Mouse (Mus musculus) liver, embryonic 16.5 days (tissue): ENCODE measurements around the gene H2-Q10. TPM values are rescaled to one million over a fixed set of nuclear protein-coding genes. Genes with fewer than 3 reads are reported as not detected.

ENCODE experiments used
- ATAC-seq: fragments of 200-750 bp; cut with Nextera tagmentation; 2 replicates; pipeline ENCODE4 v1.8.0; 2017; ENCODE audit warnings: low read depth, mild to moderate bottlenecking, moderate number of reproducible peaks, moderate library complexity
- H3K27ac ChIP-seq: fragments of 300-500 bp; sonication (generic); 2 replicates; pipeline ENCODE4 v1.5.1; 2014; ENCODE audit warnings: mild to moderate bottlenecking, low read length
- H3K27me3 ChIP-seq: fragments of 300-500 bp; sonication (generic); 2 replicates; pipeline ENCODE4 v1.6.1; 2014; ENCODE audit warnings: low read depth, low read length, mixed read lengths; ENCODE audit not compliant: control insufficient read depth, insufficient read depth
- H3K36me3 ChIP-seq: fragments of 300-500 bp; sonication (generic); 2 replicates; pipeline ENCODE4 v1.6.1; 2014; ENCODE audit warnings: mild to moderate bottlenecking; ENCODE audit not compliant: control insufficient read depth, insufficient read depth
- H3K4me1 ChIP-seq: fragments of 300-500 bp; sonication (generic); 2 replicates; pipeline ENCODE4 v1.6.1; 2014; ENCODE audit warnings: low read depth, low read length, mixed read lengths; ENCODE audit not compliant: control insufficient read depth
- H3K4me2 ChIP-seq: fragments of 300-500 bp; sonication (generic); 2 replicates; pipeline ENCODE4 v1.6.1; 2014; ENCODE audit warnings: low read depth, low read length, mixed read lengths
- H3K4me3 ChIP-seq: fragments of 300-500 bp; sonication (generic); 2 replicates; pipeline ENCODE4 v1.5.1; 2014; ENCODE audit warnings: low read depth, mild to moderate bottlenecking, low read length
- H3K9ac ChIP-seq: fragments of 300-500 bp; sonication (generic); 2 replicates; pipeline ENCODE4 v1.6.1; 2014; ENCODE audit warnings: low read depth, low read length
- H3K9me3 ChIP-seq: fragments of 300-500 bp; sonication (generic); replicated peaks from 2 replicates; pipeline ENCODE4 v1.6.1; 2016; ENCODE audit warnings: low read length; ENCODE audit not compliant: control insufficient read depth
- WGBS: fragments of 180-500 bp; shearing (Covaris S2); extraction: QIAGEN DNeasy Blood & Tissue Kit; methylation state at CpG from one replicate; pipeline ENCODE4 v1.1.7; 2014; ENCODE audit not compliant: insufficient replicate concordance; 5-methylcytosine and 5-hydroxymethylcytosine counted together
- polyA plus RNA-seq: library from polyadenylated mRNA; unstranded; fragments of >200 nt; fragmentation: Nextera tagmentation; extraction: Ambion mirVana; gene quantifications from 2 replicates; pipeline ENCODE4 v1.2.1, GENCODE M21; 2015

H2-Q10 gene
- polyA plus RNA-seq, 1 experiment from 2014 or later = 430 TPM

DNA sequence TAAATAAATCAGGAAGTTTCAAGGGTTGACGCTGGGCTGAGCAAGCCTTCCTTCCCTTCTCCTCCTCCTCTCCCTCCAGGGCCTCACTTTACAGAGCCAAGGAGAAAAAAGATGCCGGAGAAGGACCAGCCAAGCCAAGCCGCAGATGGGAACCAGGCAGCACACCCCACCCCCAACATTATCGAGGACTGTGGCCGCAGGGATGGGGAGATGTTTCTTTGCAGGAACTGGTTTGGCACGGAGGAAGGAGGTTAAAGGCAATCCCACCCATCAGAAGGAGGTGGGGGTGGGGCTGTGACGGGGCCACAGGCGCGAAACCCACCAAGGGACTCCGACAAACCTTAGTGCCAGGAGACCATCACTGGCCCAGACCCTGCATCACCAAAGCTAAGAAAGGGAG, 16.8 kb downstream of the H2-Q10 start:
- 50% methylated on average over 10 of the region's 10 CpGs for WGBS
- Histone ChIP-seq H3K9me3 (no peaks in the 10 kb centered on the region), H3K4me1 (no peaks in the 10 kb centered on the region), H3K27me3 (no peaks in the 10 kb centered on the region), H3K36me3 (no peaks in the 10 kb centered on the region), H3K4me2 (no peak overlapping the region), H3K4me3 (no peak overlapping the region), H3K9ac (no peak overlapping the region), H3K27ac (no peak overlapping the region)
- no peak for ATAC-seq

DNA sequence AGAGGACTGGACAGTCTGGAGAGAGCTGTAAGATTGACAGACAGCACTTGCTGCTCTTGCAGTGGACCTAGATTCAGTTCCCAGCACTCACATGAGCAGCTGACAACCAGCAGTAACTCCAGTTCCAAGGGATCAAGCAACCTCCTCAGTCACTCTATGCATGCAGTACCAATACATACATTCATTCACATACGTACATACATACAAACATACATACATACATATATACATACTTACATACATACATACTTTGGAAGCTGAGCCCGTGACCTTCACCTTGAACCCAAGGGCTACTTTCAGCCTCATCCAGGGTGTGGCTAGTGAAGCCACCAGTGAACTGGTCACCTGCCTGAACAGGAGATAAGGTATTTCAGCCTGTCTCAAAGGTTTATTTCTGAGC, 18.2 kb downstream of the H2-Q10 start:
- H3K9ac ChIP-seq = no peak overlapping the region
- WGBS = 70% methylated on average over 2 of the region's 2 CpGs
- H3K4me2 ChIP-seq = no peak overlapping the region
- no peak overlapping the region for H3K4me3 ChIP-seq
- H3K9me3 ChIP-seq = no peaks in the 10 kb centered on the region
- H3K27ac ChIP-seq = no peak overlapping the region
- no peak for ATAC-seq
- no peaks in the 10 kb centered on the region for H3K27me3 ChIP-seq
- no peaks in the 10 kb centered on the region for H3K36me3 ChIP-seq
- H3K4me1 ChIP-seq = no peaks in the 10 kb centered on the region

DNA sequence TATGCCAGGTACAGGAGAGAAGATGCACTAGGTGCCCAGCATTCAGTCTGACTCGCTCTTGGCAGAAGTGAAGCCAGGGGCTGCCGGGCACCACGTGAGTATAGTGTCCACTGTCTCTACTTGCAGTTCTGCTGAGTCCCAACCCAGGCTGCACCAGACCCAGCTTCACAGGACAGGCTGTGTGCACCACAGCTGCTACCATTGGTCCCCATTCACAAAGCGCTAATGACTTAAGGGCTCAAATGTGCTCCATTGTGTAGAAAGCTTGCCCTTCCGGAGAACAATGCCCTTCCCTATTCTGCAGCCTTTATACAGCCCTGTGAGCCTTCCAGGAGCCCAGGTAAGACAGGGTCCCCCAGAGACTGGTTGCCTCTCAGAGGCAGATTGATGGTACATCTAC, 20.4 kb downstream of the H2-Q10 start:
- Histone ChIP-seq H3K9me3 (no peaks in the 10 kb centered on the region), H3K4me3 (no peak overlapping the region), H3K27me3 (no peaks in the 10 kb centered on the region), H3K9ac (no peak overlapping the region), H3K4me1 (no peaks in the 10 kb centered on the region), H3K4me2 (no peak overlapping the region), H3K27ac (no peak overlapping the region), H3K36me3 (no peaks in the 10 kb centered on the region)
- 55% methylated on average over 5 of the region's 5 CpGs for WGBS
- no peak for ATAC-seq

DNA sequence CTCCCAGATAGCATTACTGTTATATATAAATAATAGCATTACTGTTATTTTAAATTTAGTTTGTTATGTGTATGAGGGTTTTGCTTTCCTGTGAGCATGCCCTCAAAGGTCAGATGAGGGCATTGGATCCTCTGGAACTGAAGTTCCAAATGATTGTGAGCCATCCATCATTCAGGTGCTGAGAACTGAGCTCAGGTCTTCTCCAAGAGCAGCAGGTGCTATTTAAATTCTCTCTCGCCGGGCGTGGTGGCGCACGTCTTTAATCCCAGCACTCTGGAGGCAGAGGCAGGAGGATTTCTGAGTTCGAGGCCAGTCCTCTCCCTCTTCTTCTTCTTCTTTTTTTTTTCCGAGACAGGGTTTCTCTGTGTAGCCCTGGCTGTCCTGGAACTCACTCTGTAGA, 27.2 kb downstream of the H2-Q10 start:
- Histone ChIP-seq H3K9me3 (no peaks in the 10 kb centered on the region), H3K4me3 (no peak overlapping the region), H3K4me2 (no peak overlapping the region), H3K4me1 (no peaks in the 10 kb centered on the region), H3K36me3 (no peaks in the 10 kb centered on the region), H3K9ac (no peak overlapping the region), H3K27ac (no peak overlapping the region), H3K27me3 (no peaks in the 10 kb centered on the region)
- 73% methylated on average over 7 of the region's 7 CpGs for WGBS
- ATAC-seq = no peak

DNA sequence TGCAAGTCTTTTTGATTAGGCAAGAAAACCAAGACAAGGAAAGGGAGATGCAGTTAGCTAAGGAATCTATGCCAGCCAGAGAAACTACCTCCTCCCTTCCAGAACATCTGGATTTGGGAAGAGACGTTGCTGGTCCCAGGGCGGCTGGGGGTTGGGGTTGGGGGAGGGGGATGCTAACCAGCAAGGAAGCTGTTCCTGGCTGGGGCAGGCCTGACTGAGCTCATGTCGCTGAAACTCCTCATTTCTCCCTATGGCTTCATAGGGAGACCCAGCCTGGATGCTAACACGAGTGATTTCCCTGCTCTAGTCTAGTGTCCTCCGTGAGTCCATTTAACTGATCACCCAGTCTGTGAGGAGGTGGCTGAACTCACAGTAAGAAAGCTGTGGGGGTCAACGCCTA, 32.3 kb downstream of the H2-Q10 start:
- Histone ChIP-seq H3K4me1 (no peaks in the 10 kb centered on the region), H3K9me3 (no peaks in the 10 kb centered on the region), H3K36me3 (no peaks in the 10 kb centered on the region), H3K9ac (no peak overlapping the region), H3K4me3 (no peak overlapping the region), H3K27ac (no peak overlapping the region), H3K4me2 (no peak overlapping the region), H3K27me3 (peaks cover 26% of the 10 kb centered on the region)
- no peak for ATAC-seq
- 18% methylated on average over 6 of the region's 6 CpGs for WGBS

DNA sequence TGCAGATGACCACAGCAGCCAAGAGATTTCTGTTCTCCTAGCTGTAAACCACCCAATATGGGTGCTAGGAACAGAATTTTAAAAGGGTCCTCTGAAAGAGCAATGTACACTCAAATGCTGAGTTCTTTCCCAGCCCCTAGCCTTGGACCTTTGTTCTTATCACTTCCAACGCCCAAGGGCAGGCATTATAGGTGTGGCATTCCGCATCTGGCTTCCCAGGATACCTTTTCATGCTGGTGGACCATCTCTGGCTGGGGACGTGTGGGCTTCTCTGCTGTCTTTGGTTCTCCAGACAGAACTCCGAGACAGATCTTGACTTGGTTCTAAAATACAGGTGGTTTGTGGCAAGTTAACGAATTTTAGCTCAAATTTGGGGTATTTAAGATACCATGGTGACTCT, 32.9 kb downstream of the H2-Q10 start:
- no peaks in the 10 kb centered on the region for H3K4me1 ChIP-seq
- no peak for ATAC-seq
- WGBS = 37% methylated on average over 5 of the region's 5 CpGs

DNA sequence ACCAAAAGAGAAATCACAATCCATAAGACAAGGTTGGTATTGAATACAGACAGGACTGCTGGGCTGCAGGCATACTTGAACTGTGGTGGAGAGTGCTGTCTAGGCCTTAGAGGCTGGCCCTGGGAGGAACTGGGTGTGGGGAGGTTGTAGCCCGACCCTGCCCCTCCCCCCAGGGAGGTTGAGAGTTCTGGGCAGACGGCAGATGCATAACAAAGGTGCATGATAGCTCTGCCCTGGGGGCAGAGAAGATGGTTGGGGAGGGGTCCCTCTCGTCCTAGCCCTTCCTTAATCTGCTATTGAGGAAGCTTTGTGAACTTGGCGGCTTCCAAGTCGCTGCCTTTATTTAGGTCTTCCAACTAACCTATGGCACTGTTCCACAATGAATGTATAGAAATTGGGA, 34.0 kb downstream of the H2-Q10 start:
- Histone ChIP-seq H3K4me3 (no peak overlapping the region), H3K4me1 (no peaks in the 10 kb centered on the region), H3K9me3 (no peaks in the 10 kb centered on the region), H3K27ac (no peak overlapping the region), H3K27me3 (peaks cover 36% of the 10 kb centered on the region), H3K36me3 (no peaks in the 10 kb centered on the region), H3K9ac (no peak overlapping the region), H3K4me2 (no peak overlapping the region)
- WGBS = 23% methylated on average over 5 of the region's 5 CpGs
- no peak for ATAC-seq

More for the DNA sequence above, 32.9 kb downstream of the H2-Q10 start:
- Histone ChIP-seq H3K9me3 (no peaks in the 10 kb centered on the region), H3K4me2 (no peak overlapping the region), H3K27ac (no peak overlapping the region), H3K9ac (no peak overlapping the region), H3K4me3 (no peak overlapping the region), H3K36me3 (no peaks in the 10 kb centered on the region), H3K27me3 (peaks cover 31% of the 10 kb centered on the region)

DNA sequence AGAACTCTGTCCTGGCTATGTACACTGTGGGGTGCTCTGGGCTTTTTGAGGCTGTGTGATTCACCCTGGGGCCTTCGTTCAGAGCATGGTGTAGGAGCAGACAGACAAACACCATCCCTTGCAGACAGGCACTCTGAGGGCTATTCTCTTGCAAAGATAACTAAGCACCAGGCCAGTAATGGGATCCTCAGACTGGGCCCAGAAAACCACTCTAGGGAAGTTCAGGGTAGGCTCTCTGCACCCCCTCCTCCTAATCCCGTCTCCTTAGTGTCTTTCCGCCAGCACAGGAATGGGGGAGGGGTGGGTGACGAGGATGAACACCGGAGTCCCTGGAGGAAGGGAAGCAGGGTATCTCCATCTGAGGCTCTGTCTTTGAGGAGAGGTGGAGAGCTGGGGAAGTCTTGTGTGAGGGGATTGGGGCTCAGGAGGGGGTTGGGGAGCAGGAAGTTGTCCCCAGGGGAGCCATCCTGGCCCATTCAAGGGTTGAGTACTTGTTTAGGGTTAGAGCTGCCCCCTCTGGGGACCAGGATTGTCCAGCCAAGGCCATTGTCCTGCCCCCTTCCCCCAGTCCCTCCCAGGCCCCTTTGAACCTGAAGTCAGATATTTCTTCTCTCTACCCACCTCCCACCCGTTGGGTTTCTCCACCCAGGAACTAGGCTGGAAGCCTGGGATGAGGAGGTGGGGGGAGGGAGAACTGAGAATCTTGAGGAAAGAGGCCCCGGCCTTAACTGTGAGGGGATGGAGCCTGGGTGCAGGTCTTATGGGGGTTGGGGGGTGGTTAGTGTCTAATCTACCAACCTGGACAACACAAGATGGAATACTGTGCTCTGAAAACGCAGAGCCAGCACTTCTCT, 35.0 kb downstream of the H2-Q10 start:
- no peak overlapping the region for H3K27ac ChIP-seq
- H3K4me3 ChIP-seq = no peak overlapping the region
- H3K4me2 ChIP-seq = no peak overlapping the region
- ATAC-seq = no peak
- H3K9ac ChIP-seq = no peak overlapping the region
- H3K36me3 ChIP-seq = no peaks in the 10 kb centered on the region
- no peaks in the 10 kb centered on the region for H3K4me1 ChIP-seq
- 35% methylated on average over 8 of the region's 8 CpGs for WGBS
- H3K9me3 ChIP-seq = no peaks in the 10 kb centered on the region
- peaks cover 41% of the 10 kb centered on the region for H3K27me3 ChIP-seq

DNA sequence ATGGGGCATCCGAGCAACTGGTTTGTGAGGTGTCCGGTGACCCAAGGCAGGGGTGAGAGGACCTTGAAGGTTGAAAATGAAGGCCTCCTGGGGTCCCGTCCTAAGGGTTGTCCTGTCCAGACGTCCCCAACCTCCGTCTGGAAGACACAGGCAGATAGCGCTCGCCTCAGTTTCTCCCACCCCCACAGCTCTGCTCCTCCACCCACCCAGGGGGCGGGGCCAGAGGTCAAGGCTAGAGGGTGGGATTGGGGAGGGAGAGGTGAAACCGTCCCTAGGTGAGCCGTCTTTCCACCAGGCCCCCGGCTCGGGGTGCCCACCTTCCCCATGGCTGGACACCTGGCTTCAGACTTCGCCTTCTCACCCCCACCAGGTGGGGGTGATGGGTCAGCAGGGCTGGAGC, 35.9 kb downstream of the H2-Q10 start, which contains the start of gene Pou5f1:
Pou5f1 (plus strand) TSS at position 243 of the 400 bp plus-strand sequence.
- H3K4me1 ChIP-seq = no peaks in the 10 kb centered on the region
- peaks cover 41% of the 10 kb centered on the region for H3K27me3 ChIP-seq

More for the DNA sequence above, 35.9 kb downstream of the H2-Q10 start, which contains the start of gene Pou5f1:
- ATAC-seq = no peak
- Histone ChIP-seq H3K9me3 (no peaks in the 10 kb centered on the region), H3K36me3 (no peaks in the 10 kb centered on the region), H3K9ac (no peak within 1 kb of the TSS), H3K4me2 (no peak within 1 kb of the TSS), H3K4me3 (no peak within 1 kb of the TSS), H3K27ac (no peak within 1 kb of the TSS)
- WGBS = 35% methylated on average over 13 of the region's 13 CpGs
